24 mouse cellular contexts compared by ENCODE assay signal in genomic region chr2:63849486-63849885, GRCm38 (mm10).
A peak's percentile ranks its signal among the peaks of the same experiment; 100 is the strongest.
DNase-seq lines count a peak whose midpoint lies in the region; ATAC-seq and TF ChIP-seq lines count a peak whose summit lies in the region.
"Had no signal": no experiment of that assay in that cellular context is flagged by ENCODE, and none has a peak within 500 bp of the region (broad histone marks: within the 10 kb centered on the region; RNA-seq: fewer than 3 reads in every experiment).

No protein-coding gene starts in this region.

- TF ChIP-seq CTCF in lung, embryonic 14.5 days (IDR thresholded peaks at IDR 0.05; ENCODE audit: low read depth) = no peak

- H3K4me3 ChIP-seq in forebrain, embryonic 10.5 days = no peak overlapping the region
- H3K4me3 ChIP-seq in forebrain, embryonic 11.5 days (ENCODE audit: low read depth, low read length) = no peak overlapping the region
- H3K4me3 ChIP-seq in lung, embryonic 14.5 days (ENCODE audit: low read depth, low read length) = no peak overlapping the region
- H3K4me3 ChIP-seq in midbrain, embryonic 11.5 days (ENCODE audit: low read depth, low read length) = no peak overlapping the region
- H3K4me3 ChIP-seq in midbrain, embryonic 14.5 days (replicated peaks; ENCODE audit: low read depth, low read length) = no peak overlapping the region
- H3K4me3 ChIP-seq: embryonic facial prominence, embryonic 10.5 days; embryonic facial prominence, embryonic 13.5 days; erythroblast, embryonic 14.5 days; gastrocnemius, adult 2 months; hindbrain, embryonic 15.5 days had no signal

- no peak overlapping the region for H3K4me2 ChIP-seq in forebrain, embryonic 11.5 days (ENCODE audit: low read depth, low read length, severe bottlenecking)
- 0 out of 2 replicates have a peak overlapping the region, but pooled peaks have one; percentile 11 for H3K4me2 ChIP-seq in lung, embryonic 14.5 days
- no peak overlapping the region for H3K4me2 ChIP-seq in midbrain, embryonic 11.5 days
- H3K4me2 ChIP-seq in midbrain, embryonic 14.5 days (ENCODE audit: low read length) = no peak overlapping the region
- H3K4me2 ChIP-seq: embryonic facial prominence, embryonic 13.5 days; heart, embryonic 11.5 days; hindbrain, embryonic 15.5 days had no signal

- WGBS in forebrain, embryonic 10.5 days = 82% methylated on average over 6 of the region's 6 CpGs
- 76% methylated on average over 6 of the region's 6 CpGs for whole genome bisulfite sequencing in forebrain, embryonic 11.5 days
- 48% methylated on average over 6 of the region's 6 CpGs for WGBS in lung, embryonic 14.5 days
- 83% methylated on average over 6 of the region's 6 CpGs for WGBS in midbrain, embryonic 11.5 days
- WGBS in midbrain, embryonic 14.5 days = 65% methylated on average over 6 of the region's 6 CpGs

- DNase-seq in forebrain, embryonic 10.5 days (ENCODE audit: extremely low spot score, low spot score) = no peak
- DNase-seq in forebrain, embryonic 11.5 days (ENCODE audit: low spot score) = no peak
- DNase-seq in lung, embryonic 14.5 days = peak; percentile 63
- no peak for DNase-seq in lung, postnatal 14 days
- DNase-seq in midbrain, embryonic 11.5 days (ENCODE audit: low spot score, missing footprints) = peak; percentile 75
- DNase-seq in midbrain, embryonic 14.5 days = no peak
- DNase-seq: adrenal gland, adult 8-10 months; adrenal gland, postnatal 25 days; cerebellum, adult 11-12 months; cerebellum, adult 8-10 months; cerebellum, postnatal 10 days; cerebellum, postnatal 36 days; embryo, embryonic 11 days; forebrain, postnatal 0 days; gastrocnemius, adult 2 months; gastrocnemius, postnatal 14 days; heart, adult 11 months had no signal

- ATAC-seq in forebrain, embryonic 11.5 days (replicated peaks; ENCODE audit: low FRiP score) = no peak
- peak; percentile 69; the same call in 1 of the 2 replicates for ATAC-seq in lung, embryonic 14.5 days (ENCODE audit: insufficient read depth)
- ATAC-seq in midbrain, embryonic 11.5 days (ENCODE audit: low FRiP score) = no peak
- ATAC-seq in midbrain, embryonic 14.5 days (ENCODE audit: low FRiP score, low TSS enrichment) = no peak
- ATAC-seq: activated CD4-positive, CD25-positive, alpha-beta regulatory T cell, adult 4 months; forebrain, embryonic 14.5 days; forebrain, postnatal 0 days had no signal

- 0 out of 2 replicates have a peak overlapping the region, but pooled peaks have one; percentile 40 for H3K27ac ChIP-seq in forebrain, embryonic 10.5 days
- H3K27ac ChIP-seq in forebrain, embryonic 11.5 days (ENCODE audit: low read depth, low read length) = no peak overlapping the region
- no peak overlapping the region for H3K27ac ChIP-seq in lung, embryonic 14.5 days (ENCODE audit: low read depth)
- no peak overlapping the region for H3K27ac ChIP-seq in midbrain, embryonic 11.5 days (ENCODE audit: low read depth, low read length)
- no peak overlapping the region; the same call in 1 of the 2 replicates for H3K27ac ChIP-seq in midbrain, embryonic 14.5 days (replicated peaks; ENCODE audit: low read depth, low read length)
- H3K27ac ChIP-seq: embryonic facial prominence, embryonic 10.5 days; embryonic facial prominence, embryonic 13.5 days; gastrocnemius, adult 2 months; hindbrain, embryonic 15.5 days had no signal

- peaks cover 6% of the 10 kb centered on the region; the same call in 1 of the 2 replicates for H3K27me3 ChIP-seq in forebrain, embryonic 10.5 days (ENCODE audit: poor library complexity, severe bottlenecking)
- H3K27me3 ChIP-seq in forebrain, embryonic 11.5 days (ENCODE audit: control insufficient read depth, insufficient read depth, low read length) = no peaks in the 10 kb centered on the region
- no peaks in the 10 kb centered on the region for H3K27me3 ChIP-seq in lung, embryonic 14.5 days (ENCODE audit: insufficient read depth, low read length)
- no peaks in the 10 kb centered on the region for H3K27me3 ChIP-seq in midbrain, embryonic 11.5 days (ENCODE audit: control insufficient read depth, insufficient read depth, low read length)
- no peaks in the 10 kb centered on the region for H3K27me3 ChIP-seq in midbrain, embryonic 14.5 days (ENCODE audit: control insufficient read depth, insufficient read depth, low read length)
- H3K27me3 ChIP-seq: embryonic facial prominence, embryonic 13.5 days; hindbrain, embryonic 15.5 days had no signal

- no peaks in the 10 kb centered on the region for H3K9me3 ChIP-seq in forebrain, embryonic 10.5 days
- no peaks in the 10 kb centered on the region for H3K9me3 ChIP-seq in forebrain, embryonic 11.5 days (ENCODE audit: control insufficient read depth, low read length)
- H3K9me3 ChIP-seq in lung, embryonic 14.5 days (ENCODE audit: low read depth, low read length) = no peaks in the 10 kb centered on the region
- no peaks in the 10 kb centered on the region for H3K9me3 ChIP-seq in midbrain, embryonic 11.5 days (ENCODE audit: control insufficient read depth, low read length)
- H3K9me3 ChIP-seq in midbrain, embryonic 14.5 days (ENCODE audit: control insufficient read depth, low read length) = no peaks in the 10 kb centered on the region
- H3K9me3 ChIP-seq: embryonic facial prominence, embryonic 10.5 days; embryonic facial prominence, embryonic 13.5 days; hindbrain, embryonic 15.5 days had no signal

- H3K9ac ChIP-seq in forebrain, embryonic 11.5 days (ENCODE audit: low read length) = no peak overlapping the region
- H3K9ac ChIP-seq in lung, embryonic 14.5 days = no peak overlapping the region
- H3K9ac ChIP-seq in midbrain, embryonic 11.5 days (ENCODE audit: low read length) = no peak overlapping the region
- H3K9ac ChIP-seq in midbrain, embryonic 14.5 days (replicated peaks; ENCODE audit: low read length) = no peak overlapping the region
- H3K9ac ChIP-seq: embryonic facial prominence, embryonic 13.5 days; forebrain, postnatal 0 days; hindbrain, embryonic 15.5 days had no signal

- H3K36me3 ChIP-seq in forebrain, embryonic 10.5 days (replicated peaks) = no peaks in the 10 kb centered on the region
- H3K36me3 ChIP-seq in forebrain, embryonic 11.5 days (ENCODE audit: control insufficient read depth, insufficient read depth, low read length) = no peaks in the 10 kb centered on the region
- no peaks in the 10 kb centered on the region for H3K36me3 ChIP-seq in lung, embryonic 14.5 days (ENCODE audit: insufficient read depth)
- H3K36me3 ChIP-seq in midbrain, embryonic 11.5 days (ENCODE audit: control insufficient read depth, insufficient read depth, low read length) = no peaks in the 10 kb centered on the region
- H3K36me3 ChIP-seq in midbrain, embryonic 14.5 days (ENCODE audit: control insufficient read depth, insufficient read depth, low read length) = no peaks in the 10 kb centered on the region
- H3K36me3 ChIP-seq: embryonic facial prominence, embryonic 10.5 days; embryonic facial prominence, embryonic 13.5 days; hindbrain, embryonic 15.5 days had no signal

- H3K4me1 ChIP-seq in forebrain, embryonic 10.5 days = peaks cover 28% of the 10 kb centered on the region
- no peaks in the 10 kb centered on the region; the same call in 1 of the 2 replicates for H3K4me1 ChIP-seq in forebrain, embryonic 11.5 days (replicated peaks; ENCODE audit: control insufficient read depth, insufficient read depth, low read length)
- H3K4me1 ChIP-seq in lung, embryonic 14.5 days (ENCODE audit: insufficient read depth) = no peaks in the 10 kb centered on the region
- no peaks in the 10 kb centered on the region for H3K4me1 ChIP-seq in midbrain, embryonic 11.5 days (ENCODE audit: control insufficient read depth, insufficient read depth, low read length)
- peaks cover 7% of the 10 kb centered on the region; the same call in 1 of the 2 replicates for H3K4me1 ChIP-seq in midbrain, embryonic 14.5 days (ENCODE audit: control insufficient read depth, insufficient read depth, low read length)
- H3K4me1 ChIP-seq: hindbrain, embryonic 15.5 days had no signal

Comparison
In these comparisons a context has a peak if more than half of its experiments do, and no peak if none do; other contexts are left out.
1. DNase-seq: peak in lung, embryonic 14.5 days (single experiment) and midbrain, embryonic 11.5 days (single experiment); none in forebrain, embryonic 10.5 days (single experiment), forebrain, embryonic 11.5 days (single experiment), lung, postnatal 14 days (single experiment) and midbrain, embryonic 14.5 days (single experiment).